Mouse (Mus musculus): ENCODE measurements around the gene Sap18.
"Not testable (repeated sequence)": the region's sequence is repeated elsewhere in the genome, so short reads cannot be mapped to it uniquely, and the experiment has no call there.

The Sap18 gene

DNA sequence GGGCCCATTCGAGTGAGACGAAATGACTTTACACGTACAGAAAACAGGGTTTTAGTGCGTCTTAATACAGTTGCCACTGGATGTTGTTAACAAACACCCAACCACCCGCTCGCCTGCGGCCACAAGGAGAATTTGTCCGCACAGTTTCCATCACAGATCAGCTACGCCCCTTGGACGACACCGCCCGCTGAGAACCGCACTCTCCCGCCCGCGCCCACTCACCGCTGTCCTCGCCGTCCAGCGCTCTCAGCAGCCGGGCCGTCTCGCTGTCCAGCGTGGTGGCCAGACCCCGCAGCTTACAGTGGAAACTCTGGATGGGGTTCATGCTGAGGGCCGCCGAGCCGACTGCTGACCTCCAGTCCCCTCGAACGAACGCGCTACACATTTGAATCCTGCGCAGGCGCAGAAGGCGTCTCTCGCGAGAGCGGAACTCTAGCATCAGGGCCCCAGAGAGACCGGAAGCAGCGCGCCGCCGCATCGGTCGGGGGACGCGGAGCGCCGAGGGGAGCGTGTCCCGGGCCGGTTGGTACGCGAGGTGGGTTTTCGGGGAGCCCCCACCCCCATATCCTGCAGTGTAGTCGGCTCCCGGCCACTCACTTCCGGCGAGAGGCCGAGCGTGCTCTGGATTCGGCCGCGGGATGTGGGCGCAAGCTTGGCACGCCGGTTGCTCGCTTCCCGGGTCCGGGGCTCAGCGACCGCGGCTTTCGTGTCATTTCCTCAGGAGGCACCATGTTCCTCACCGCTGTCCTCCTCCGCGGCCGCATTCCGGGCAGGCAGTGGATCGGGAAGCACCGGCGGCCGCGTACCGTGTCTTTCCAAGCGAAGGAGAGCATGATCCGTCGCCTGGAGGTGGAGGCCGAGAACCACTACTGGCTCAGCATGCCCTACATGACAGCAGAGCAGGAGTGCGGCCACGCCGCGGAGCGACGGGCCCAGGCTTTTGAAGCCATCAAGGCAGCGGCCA, 28.1 kb downstream of the Sap18 start, which contains the start of the genes Ska3 and Mrpl57:
Ska3 (minus strand) TSS at position 398 of the 964 bp plus-strand sequence.
Mrpl57 (plus strand) TSS at position 447 of the 964 bp plus-strand sequence.
- peak; percentile 94 for DNase-seq (ENCODE audit: low spot score)

- peak; percentile 8 for DNase-seq (ENCODE audit: low spot score)
Observed at GRCm38 (mm10) chr14:57827284-57827683, 29.3 kb downstream of the Sap18 start.

GRCm38 (mm10) chr14:57833526-57833925, 35.5 kb downstream of the Sap18 start:
- no peak for DNase-seq (ENCODE audit: low spot score)

DNA sequence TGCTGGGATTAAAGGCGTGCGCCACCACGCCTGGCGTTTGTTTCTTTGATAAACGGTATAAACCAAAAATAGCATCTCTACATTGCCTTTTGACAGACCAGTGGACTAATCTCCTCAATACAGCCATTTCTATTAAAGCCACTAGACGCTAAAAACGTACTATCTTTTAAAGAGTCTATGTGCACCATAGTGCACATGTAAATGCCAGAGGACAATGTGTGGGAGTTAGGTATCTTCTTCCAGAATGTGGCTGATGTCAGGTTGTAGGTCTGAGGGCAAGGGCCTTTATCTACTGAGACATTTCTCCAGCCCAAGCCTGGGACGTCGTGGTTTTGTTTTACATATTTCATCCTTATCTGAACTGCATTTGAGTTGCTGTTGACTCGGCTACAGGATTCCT, 37.2 kb downstream of the Sap18 start:
- no peak for DNase-seq (ENCODE audit: low spot score)

GRCm38 (mm10) chr14:57844535-57844934, 46.6 kb downstream of the Sap18 start:
- DNase-seq (ENCODE audit: low spot score), result no peak

DNA sequence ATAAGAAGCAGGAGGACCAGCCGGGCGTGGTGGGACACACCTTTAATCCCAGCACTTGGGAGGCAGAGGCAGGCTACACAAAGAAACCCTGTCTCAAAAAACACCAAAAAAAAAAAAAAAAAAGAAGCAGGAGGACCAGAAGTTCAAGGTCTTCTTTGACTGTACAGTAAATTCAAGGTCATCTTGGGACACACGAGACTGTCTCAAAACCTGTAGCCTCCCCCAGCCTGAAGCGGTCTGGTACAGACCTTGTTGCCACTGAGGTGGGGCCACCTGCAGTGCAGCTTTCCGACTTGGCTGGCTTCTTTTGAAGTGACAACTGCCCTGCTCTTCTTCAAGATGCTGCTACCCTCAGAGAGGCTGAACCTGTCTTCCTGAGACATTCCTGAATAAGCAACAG, 50.1 kb downstream of the Sap18 start:
- not testable (repeated sequence) for DNase-seq (ENCODE audit: low spot score)

GRCm38 (mm10) chr14:57848646-57849045, 50.7 kb downstream of the Sap18 start:
- no peak for DNase-seq (ENCODE audit: low spot score)

- no peak for DNase-seq (ENCODE audit: low spot score)
Observed at GRCm38 (mm10) chr14:57850330-57850729, 52.4 kb downstream of the Sap18 start.

DNA sequence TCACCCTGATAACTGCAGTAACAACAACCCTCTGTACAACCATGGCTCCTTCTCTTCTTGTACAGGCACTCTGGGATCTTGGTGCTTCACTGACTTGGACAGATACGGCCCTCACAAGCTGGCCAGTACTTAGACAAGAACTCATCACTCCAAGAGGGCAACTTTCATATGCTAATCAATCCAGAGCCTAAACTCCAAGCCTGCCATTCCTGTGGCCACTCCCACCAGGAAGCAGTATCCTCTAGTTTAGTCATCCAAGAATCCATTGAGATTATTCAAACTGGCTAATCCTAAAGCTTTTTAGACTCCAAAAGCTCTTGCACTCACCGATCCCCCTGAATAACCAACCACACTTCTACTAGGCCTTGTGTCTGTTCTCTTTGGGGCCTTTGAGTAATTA, 55.0 kb downstream of the Sap18 start:
- no peak for DNase-seq (ENCODE audit: low spot score)

- not testable (repeated sequence) for DNase-seq (ENCODE audit: low spot score)
Observed at GRCm38 (mm10) chr14:57856037-57856436, 58.1 kb downstream of the Sap18 start.

All from retina, embryonic 14.5 days (tissue).